Mouse (Mus musculus): ENCODE data around the gene Utrn.
"Not testable (repeated sequence)": the region's sequence is repeated elsewhere in the genome, so short reads cannot be mapped to it uniquely, and the experiment has no call there.

Gene Utrn

DNA sequence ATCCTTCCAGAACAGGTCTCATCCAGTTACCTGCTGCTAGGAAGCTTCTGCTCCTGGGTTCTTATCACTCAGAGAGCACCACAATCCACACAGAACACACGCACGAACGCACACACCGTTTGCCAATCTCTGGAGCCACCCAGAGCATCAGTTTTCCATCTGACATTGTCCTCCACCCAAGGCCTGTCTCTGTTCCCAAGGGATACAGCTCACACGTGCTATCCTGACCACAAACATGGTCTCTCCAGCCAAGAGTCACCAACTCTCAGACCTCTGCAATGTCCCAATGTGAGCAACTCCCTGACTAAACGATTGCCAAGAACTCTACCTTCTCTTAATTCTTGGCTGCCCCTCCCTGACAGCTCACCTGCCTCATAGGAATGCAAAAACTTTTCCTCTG lies 172.5 kb downstream of the Utrn start:
- no peak for DNase-seq (ENCODE audit: low read depth, low spot score)

DNA sequence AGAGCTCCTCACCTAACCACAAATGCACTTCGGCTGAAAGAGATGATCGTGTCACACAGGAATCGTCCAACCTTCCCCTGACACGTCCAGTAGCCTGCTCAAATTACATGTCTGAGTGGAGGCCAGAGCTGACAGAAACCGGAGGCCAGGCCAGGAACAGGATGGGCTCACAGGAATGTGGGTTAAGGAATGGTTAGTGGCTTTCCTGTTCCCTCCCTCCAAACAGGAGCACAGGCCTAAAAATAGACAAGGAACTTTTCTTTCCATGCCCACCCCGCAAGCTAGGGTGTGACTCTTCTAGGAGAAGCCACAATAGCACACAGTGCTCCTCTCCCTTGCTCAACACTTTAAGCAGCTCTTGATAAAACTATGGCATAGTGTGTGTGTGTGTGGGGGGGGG lies 174.4 kb downstream of the Utrn start:
- DNase-seq (ENCODE audit: low read depth, low spot score) = peak; percentile 69

DNA sequence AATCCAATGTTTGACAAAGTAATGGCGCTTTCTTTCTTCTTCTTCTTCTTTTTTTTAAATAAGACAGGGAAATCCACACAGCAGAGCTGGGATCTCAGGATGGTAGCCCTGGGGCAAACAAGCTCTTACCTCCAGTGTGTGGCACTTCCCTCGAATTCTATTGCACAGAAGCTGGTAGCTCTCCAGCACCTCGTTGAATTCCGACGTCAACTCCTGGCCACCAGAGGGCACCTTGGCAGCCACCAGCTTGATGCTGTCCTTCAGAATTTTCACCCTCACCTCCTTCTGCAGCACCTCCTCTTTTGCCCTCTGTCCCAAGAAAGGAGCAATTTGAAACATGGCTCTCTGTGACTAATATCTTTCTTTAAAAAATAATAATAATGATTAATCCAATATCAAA lies 178.6 kb downstream of the Utrn start:
- peak; percentile 42 for DNase-seq (ENCODE audit: low read depth, low spot score)

DNA sequence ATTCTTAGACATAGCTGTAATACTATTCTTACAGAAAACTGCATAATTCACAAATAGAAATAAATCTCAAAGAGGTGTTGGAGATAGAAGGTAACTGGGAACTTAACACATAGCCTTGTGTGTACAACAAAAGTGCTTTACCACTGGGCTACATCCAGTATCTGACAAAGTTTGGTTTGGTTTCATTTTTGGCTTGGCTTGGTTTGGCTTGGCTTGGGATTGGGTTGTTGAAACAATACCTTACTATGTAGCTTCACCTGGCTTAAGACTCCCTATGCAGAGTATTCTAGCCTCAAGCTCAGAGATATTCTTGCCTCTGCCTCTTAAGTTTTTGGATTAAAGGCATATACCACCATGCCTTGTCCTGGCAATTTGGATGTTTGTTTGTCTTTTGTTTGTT lies 183.5 kb downstream of the Utrn start:
- DNase-seq (ENCODE audit: low read depth, low spot score) = no peak

DNA sequence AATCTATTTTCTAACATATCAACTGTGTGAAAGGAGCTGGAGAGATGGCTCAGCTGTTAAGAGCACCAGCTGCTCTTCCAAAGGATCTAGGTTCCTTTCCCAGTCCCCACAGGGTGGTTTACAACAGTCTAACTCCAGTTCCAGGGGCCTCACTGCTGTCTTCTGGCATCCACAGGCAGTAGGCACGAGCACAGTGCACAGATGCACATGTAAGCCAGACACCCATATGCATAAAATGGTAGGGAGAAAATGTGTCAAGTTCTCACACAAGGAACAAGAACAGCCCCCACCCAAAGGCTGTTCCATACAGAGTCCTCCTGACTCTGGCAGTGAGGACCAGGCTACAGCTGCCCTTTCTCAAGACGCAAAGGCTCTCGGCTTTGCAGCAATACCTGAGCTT lies 185.1 kb downstream of the Utrn start:
- no peak for DNase-seq (ENCODE audit: low read depth, low spot score)

DNA sequence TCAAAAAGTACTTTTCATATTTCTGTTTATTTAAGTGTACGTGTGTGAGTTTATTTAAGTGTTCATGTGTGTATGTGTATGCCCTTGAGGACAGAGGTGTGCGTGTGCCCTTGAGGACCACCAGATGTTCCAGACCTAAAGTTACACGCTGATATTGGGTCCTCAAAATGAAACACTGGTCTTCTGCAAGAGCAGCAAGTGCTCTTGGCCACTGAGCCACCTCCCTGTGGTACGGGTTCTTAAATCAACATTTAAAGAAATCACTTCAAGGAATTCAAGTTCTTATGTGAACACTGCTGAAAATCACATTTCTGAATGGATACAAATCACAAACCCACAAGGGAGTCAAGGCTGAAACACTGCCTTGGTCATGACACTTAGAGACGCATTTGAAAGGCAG lies 195.9 kb downstream of the Utrn start:
- no peak for DNase-seq (ENCODE audit: low read depth, low spot score)

DNA sequence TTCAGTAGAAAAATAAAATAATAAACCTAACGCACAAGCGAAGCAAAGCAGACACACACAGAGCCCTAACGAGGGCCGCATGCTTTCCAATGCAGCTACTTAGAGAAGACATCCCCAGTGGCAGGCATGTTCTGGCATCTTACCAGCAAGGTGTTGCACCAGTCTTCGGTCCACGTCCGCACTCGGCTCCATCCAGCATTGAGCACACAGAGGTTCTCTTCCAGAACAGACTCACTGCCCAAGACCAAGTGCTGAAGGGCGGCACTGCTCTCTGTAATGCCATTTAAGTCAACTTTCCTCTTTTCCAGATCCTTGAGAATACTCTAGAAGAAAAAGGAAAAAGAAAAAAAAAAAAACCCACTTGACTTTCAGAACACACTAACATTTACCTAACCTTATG lies 197.6 kb downstream of the Utrn start:
- no peak for DNase-seq (ENCODE audit: low read depth, low spot score)

DNA sequence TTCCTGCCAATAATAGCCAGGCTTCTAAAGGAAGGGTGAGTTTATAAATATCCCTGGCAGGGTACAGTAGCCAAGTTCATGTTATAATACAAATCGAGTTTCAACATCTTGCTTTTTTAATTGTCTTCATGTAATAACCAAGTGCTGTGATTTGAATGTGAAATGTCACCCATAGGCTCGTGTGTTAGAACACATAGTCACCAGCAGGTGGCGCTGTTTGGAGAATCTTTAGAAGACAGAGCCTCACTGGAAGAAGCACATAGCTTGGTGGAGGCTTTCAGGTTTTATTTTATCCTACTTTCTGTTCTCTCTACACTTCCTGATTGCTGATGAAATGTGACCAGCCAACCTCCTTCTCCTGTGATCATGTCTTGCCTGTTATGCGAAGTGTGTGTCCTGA lies 207.1 kb downstream of the Utrn start:
- no peak for DNase-seq (ENCODE audit: low read depth, low spot score)

DNA sequence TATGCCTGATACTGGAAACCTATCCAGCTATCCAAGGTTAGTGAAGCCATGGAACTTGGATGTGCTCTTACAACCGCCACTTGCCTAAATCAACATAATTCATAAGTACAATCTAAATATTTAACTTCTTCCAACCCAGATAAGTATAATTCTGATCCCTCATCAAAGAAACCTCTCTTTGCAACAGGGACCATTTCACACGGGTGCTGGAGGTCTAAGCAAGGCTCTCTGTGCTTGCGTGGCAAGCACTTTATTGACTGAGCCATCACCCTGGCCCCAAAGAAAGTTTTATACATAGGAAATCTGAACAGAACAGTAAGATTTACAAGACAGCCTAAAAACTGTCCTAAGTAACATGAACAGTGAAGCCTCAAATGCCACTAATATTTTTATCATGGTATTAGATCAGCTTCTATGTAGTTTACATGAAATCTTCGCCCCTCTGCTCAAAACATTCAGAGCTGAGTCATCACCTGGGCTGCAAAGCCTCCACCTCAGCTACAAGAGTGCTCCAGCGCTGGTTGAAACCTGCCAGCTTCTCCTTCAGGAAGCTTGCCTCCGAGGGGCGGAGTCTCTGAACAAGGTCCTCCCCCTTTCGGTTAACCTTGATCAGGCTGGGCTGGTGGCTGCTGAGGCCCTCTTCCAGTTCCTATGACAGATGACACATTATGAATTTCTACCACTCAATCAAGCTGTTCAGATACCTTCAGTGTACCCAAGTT lies 211.0 kb downstream of the Utrn start:
- DNase-seq (ENCODE audit: low read depth, low spot score) = no peak

DNA sequence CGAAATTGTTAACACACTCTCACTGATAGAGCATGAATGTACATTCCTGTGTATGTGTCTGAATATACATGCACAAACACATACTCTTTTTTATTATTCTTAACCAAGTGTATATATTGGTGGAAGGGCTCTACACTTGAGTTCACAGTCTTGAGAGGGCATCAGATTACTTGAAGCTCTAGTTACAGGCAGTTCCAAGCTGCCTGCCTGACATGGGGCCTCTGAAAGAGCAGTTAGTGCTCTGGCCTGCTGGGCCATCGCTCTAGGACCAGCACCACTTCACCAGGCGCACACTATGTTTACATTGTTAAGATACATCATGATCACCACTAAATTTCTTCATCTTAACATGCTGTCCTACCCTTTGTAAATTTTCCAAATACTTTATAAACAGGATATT lies 216.2 kb downstream of the Utrn start:
- DNase-seq (ENCODE audit: low read depth, low spot score) = no peak

DNA sequence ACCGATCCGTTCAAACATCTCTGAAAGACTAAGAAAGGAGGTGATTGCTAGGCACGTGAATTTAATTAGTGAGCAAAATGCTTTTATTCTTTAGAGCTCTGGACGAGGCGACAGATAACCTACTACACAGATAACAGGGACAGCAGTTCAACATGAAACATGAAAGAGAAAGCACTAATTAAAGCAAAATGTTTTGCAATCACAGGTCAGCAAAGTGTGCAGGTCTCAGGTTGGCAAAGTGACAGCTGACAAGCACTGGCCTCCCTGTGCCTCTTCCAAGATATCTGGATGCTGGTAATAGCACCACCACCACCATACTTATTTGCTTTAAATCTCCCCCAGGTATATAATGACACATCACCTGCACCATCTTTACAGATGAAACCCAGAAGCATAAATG lies 223.0 kb downstream of the Utrn start:
- DNase-seq (ENCODE audit: low read depth, low spot score) = no peak

DNA sequence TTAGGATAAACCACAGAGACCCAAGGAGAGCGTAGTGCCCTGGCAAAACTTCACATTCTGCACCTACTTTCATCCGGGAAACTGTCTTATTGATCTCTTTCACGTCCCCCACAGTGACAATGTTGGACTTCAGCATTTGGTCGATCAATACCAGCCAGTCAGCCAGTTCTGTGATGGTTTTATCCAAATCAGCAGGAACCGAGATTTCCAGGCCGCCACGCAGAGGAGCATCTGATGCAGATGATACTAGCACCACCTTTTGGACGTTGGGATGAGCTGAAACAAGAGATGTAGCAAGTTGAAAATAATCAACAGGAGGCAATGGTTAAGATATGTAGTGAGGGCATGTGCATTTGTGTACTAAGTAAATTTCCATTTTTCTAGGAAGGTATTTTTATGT lies 225.8 kb downstream of the Utrn start:
- no peak for DNase-seq (ENCODE audit: low read depth, low spot score)

DNA sequence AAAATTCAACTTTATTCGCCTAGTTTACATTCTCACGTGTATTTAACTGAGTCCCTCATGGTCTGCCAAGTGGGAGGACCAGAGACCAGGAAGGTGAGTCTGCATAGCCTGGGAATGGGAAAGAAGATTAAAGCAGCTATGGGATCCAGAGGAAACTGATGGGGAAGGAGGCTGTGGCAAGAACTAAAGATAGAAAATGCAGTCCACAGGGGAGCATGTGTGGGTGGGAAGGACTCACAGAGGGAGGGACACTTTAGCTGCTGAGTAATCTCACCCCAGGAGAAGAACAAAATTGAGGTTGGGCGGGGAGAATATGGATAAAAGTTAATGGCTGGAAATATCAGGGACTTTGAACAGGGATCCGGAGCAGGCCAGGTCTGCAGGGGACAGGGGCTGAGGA lies 229.5 kb downstream of the Utrn start:
- DNase-seq (ENCODE audit: low read depth, low spot score) = no peak

DNA sequence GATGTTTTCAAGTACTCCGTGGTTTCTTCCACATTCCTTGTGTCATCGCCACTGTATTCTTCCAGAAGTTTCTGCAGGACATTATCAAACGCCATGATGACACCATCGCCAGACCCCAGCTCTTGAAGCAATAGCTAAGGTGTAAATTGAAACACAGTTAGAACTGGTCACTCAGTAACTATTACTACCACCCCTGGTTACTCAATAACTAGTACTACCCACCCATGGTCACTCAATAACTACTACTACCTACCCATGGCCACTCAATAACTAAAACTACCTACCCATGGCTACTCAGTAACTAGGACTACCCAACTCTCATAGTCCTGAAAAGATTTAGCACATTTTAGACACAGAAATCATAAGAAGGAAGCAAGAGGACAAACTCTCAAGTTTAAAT lies 235.2 kb downstream of the Utrn start:
- DNase-seq (ENCODE audit: low read depth, low spot score) = no peak

DNA sequence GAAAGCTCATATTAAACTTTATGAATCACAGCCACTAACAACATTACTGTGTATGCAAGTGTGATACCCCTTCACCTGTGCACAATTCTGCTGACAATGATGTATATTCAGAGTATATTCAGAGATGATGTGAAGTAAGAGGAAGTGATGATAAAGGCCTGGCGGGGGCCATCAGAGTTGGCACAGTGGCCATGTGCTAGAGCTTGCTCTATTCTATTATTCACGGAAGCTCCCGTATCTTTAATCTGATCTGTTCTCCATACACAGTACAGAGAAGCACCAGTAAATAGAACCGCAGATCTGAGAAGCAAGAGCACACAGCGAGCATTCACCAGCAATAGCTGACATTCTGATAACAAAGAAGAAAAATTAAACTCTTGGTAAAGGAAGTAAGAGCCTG lies 238.2 kb downstream of the Utrn start:
- no peak for DNase-seq (ENCODE audit: low read depth, low spot score)

DNA sequence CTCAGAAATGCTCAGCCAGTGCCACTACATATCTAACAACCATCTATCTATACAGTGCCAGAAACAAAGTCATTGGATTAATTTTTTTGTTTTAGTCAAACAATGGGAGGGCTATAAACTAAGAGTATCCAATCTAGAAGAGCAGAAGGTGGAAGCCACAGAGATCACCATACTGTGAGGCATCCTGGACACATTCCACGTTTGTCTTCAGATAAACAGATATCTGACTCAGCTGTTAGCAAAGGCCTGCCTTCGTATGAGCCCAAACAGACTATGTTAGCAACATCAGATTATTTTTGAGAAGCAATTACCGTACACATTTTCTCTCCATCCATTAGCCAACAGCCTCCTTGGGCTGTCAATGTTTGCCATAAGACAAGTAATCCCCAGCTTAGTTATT lies 250.8 kb downstream of the Utrn start:
- no peak for DNase-seq (ENCODE audit: low read depth, low spot score)

DNA sequence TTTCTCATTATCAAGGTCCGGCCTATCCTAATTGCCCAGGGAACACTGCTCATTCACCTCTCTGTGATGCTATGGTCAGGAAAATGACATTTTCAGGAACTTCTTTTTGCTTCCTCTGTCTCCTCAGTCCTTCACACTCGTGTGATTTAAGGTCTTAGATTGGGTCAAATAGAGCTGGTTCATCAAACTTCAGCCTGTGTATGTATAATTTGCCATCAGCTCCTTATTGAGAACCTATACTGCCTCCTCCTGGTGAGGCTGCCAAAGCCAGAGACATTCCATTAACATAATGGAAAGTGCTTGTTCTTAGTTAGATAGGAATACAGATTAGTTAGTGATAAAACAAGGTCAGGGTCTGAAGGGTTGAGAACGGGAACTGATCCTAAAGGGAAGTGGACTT lies 253.4 kb downstream of the Utrn start:
- no peak for DNase-seq (ENCODE audit: low read depth, low spot score)

DNA sequence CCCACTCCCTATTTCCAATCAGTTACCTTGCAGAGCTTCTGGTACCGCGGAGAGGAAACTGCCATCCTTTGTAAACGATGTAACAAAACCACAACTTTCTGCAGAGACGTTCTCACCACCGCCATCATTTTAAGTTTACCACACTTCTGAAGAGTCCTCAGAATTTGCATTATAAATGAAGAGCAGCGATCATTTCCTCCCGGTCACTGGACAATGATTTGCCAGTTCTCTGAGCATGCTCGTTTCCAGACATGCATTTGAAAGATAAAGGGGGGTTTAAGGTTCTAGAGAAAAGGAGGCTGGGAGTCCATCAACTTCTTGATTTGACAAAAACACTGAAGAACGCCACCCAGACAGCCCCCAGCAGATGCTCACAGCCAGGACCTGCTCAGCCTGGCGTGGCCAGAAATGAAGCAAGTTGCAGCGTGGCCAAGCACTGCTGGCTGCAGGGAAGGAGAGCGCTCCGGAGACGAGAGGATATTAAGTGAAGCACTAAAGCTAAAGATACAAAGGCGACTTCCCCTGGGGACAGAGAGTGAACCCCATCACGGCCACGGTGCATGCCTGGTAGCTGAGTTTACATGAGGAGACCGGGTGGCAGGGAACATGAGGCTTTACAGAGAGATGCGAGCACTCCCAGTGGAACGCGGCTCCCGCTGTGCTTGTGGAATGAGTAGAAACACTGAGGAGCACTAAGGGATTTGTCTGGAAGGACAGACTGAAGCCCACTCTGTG lies 254.5 kb downstream of the Utrn start:
- no peak for DNase-seq (ENCODE audit: low read depth, low spot score)

DNA sequence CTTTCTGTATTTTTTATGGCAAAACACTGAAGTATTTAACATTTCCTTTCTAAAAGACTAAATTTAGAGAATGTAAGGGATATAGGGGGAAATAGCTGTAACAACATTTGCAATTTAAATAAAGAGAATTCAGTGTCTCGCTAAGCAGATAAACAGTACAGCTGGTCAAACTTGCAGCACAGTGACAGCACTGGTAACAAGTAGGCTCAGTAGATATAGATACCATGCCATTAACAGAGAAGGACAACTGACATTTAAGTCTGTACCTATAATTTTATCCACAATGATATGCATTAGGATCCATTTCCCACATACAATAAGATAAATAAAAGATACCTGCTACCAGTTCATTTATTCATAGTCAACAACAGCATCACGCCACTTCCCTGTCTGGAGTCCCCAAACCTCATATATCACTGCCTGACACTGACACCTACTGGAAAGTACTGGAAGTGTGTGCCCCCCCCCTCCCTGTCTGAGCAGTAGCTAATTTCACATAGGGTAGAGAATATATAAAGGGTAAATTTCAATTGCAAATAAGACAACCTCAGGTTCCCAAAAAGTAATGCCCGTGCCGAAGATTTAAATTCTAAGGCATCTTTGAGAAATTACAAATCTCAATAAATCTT lies 256.8 kb downstream of the Utrn start:
- peak; percentile 10 for DNase-seq (ENCODE audit: low read depth, low spot score)

DNA sequence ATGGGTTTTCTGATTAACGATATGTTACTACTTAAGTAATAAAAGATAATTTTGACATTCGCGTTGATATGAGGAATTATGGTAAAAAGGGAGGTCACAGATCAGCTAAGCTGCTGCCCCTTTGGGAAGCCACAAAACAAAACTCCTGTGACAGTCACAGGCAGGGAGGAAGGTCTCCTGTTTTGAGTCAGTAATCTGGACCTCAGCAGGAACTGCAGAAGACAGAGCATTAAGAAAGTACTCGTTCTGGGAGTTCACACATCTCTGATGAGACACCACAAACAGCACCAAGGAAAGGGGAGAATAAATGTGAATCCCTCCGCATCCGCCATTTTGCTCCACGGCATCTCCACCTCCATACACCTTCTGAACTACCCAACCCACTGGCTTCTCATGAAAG lies 259.3 kb downstream of the Utrn start:
- no peak for DNase-seq (ENCODE audit: low read depth, low spot score)

DNA sequence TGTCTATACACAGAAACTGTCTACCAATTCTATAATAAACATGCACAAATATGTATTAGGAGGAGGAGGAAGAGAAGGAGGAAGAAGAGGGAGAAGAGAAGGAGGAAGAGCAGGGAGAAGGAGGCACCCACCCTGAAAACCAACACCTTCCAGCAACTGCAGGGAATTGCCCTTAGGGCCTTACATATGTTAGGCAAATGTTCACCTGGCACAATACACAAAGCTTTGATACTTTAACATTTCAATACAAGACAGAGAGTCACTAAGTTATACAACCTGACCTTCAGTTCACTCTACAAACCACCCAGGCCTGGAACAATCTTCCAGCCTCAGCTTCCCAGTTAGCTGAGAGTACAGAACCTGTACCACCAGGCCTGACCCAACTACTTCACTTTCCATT lies 260.5 kb downstream of the Utrn start:
- DNase-seq (ENCODE audit: low read depth, low spot score) = no peak

DNA sequence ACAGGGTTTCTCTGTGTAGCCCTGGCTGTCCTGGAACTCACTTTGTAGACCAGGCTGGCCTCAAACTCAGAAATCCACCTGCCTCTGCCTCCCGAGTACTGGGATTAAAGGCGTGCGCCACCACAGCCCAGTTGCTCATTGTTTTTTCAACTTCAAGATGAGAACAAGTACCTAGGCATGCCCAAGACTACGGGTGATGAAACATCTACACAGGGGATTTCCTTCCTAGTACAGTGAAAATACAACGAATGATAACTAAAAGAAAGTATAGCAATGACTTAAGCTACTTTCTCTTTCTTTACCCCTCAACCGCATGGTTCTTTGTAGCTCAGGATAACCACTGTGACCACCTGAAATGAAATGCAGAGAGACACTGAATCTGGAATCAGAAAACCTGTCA lies 262.0 kb downstream of the Utrn start:
- not testable (repeated sequence) for DNase-seq (ENCODE audit: low read depth, low spot score)

DNA sequence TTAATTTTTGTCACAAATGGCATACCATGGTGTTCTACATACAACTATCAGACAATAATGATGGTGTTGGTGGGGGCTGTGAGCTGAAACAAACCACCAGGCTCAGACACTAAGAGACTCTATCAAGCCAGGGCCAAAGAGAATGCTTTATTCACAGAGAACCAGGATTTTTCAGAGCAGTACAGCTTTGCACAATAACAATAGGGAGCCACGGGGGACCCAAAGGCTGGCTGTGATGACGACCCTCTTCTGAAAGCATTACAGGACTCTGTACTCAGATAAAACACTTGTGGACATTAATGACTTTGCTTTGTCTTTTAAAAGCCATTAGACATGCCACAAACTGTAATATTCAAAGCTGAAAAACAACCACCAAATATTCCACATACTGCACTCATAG lies 273.8 kb downstream of the Utrn start:
- no peak for DNase-seq (ENCODE audit: low read depth, low spot score)
